Mouse (Mus musculus): ENCODE data around the gene Sirt4.

Sirt4 gene

DNA sequence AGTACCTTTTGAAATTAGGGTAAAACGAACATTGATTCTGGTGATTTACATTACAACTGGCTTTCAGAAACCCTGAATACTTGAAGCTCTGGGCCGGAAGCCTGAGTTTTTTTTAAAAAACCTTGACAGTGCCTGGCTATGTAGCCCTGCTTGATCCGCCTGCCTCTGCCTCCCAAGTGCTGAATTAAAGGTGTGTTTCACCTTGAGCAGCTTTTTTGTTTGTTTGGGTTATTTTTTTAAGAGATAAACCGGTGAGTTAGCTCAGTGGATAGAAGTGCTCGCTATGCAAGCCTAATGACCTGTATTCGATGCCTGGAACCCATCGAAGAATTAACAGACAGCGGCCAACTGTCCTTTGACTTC is 6.1 kb upstream of the Sirt4 start:
- DNase-seq, result peak; percentile 25

DNA sequence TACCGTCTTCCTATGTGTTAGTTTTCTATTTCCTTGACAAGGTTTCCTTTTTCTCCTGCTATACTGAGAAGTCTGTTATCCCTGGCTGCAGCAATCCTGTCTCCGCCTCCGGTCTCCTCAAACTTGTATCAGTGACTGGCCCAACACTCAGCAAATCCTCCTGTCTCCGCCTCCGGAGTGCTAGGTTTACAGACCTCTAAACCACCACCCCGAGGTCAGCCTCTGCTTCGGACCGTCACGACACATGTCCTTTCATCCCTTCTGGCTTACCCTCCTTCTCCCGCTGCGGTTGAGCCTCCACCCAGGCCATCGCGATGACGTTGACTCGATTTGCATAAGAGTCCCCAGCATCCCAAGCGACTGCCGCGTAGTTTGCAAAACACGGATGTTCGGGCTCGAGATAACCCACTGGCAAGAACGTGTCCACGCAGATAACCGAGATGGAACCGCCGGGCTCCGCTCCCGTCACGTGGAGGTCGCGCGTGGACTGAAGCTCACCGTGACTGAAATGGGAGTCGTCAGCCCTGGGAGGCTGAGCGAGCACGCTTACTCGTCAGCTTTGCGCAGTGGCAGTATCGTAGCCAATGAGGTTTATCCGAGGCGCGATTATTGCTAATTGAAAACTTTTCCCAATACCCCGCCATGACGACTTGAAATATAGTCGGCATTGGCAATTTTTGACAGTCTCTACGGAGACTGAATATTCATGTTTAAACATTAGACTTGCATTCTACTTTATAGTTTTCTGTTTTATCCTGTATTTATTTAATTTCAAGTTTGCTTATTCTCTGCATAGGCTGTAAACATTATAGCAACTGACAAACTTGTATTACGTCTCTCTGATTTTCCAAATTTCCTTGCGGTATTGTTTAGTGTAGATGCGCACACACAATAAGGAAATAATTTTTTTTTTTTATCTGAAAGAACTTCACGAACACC is 5.4 kb upstream of the Sirt4 start:
- DNase-seq, result peak; percentile 94

DNA sequence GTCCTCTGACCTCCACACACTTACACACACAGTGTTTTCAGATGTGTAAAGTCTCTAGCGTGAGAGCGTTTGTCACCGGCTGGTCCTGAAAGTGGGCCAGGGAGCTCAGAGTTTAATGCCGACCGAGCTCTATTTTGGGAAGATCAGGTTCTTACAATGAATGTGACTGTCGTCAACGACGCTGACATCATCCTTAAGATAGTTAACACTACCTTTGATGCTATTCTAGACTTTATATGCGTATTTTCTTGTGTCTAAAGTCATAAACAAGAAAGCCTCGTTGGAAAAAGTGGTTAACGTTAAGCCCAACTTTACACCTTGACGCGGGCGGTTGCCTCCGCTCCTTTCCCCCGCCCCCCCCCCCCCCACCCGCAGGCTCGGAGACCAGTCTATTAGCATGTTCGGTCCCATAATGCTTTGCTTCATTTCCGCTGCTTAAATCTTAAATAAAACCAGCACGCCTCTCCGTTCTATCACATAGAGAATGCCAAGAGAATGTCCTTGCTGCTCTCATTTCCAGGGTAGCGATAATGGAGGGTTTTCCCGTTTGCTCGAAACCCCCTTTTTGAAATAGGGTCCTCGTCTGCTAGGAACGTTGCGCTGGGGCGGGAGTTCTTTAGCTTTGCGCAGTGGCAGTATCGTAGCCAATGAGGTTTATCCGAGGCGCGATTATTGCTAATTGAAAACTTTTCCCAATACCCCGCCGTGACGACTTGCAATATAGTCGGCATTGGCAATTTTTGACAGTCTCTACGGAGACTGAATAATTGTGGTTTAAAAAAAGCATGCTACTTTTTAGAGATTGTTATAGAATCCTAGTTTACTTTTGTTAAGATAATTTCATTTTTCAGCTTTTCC is 4.5 kb upstream of the Sirt4 start:
- DNase-seq, result peak; percentile 88

- no peak for DNase-seq
These were observed 3.5 kb upstream of the Sirt4 start for GRCm38 (mm10) chr5:115487942-115488580.

DNA sequence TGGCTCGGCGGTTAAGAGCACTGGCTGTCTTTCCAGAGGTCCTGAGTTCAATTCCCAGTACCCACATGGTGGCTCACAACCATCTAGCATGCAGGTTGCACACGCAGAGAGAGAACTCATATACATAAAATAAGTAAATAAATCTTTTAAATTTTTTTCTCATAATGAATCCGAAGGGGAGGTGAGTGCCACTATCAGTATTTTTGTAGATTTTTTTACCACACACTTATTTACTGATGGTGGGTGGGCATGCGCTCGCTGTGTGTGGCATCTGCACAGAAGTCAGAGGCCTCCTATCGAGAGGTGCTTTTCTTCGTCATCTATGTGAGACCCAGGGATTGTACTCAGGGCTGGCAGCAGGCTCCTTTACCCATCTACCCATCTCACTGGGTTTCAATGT is 2.8 kb upstream of the Sirt4 start:
- DNase-seq, result no peak

- DNase-seq, result no peak
These were observed 2.2 kb upstream of the Sirt4 start for GRCm38 (mm10) chr5:115486726-115487125.

DNA sequence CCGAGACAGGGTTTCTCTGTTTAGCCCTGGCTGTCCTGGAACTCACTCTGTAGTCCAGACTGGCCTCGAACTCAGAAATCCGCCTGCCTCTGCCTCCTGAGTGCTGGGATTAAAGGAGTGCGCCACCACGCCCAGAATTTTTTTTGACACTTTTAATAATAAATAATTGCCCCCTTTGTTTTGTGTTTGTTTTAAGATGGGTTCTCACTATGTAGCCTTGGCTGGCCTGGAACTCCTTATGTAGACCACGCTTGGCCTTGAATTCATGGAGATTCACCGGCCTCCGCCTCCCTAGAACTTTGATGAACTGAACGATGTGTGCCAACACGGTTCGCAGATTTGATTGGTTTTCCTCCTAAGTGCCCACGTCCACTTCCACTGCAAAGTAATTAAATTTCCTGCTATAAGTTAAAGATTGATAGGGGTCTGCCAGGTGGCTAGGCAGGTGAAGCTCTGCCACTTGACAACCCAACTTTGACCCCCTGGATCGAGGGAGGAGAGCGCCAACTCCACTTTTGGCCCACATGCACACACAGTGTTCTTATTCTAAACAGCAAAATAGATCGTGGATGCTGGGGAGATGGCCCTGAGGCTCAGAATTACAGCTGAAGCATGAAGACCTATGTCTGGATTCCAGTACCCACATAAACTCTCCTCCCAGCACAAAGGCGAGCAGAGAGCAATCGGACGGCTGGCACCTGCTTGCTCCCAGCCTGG is 1.1 kb upstream of the Sirt4 start:
- no peak for DNase-seq

- DNase-seq, result no peak
These were observed 471 bp upstream of the Sirt4 start for GRCm38 (mm10) chr5:115484996-115485395.

- DNase-seq, result no peak
These were observed 1.1 kb downstream of the Sirt4 start for GRCm38 (mm10) chr5:115483385-115483784.

GRCm38 (mm10) chr5:115482390-115483265 is 1.9 kb downstream of the Sirt4 start:
- DNase-seq, result no peak

DNA sequence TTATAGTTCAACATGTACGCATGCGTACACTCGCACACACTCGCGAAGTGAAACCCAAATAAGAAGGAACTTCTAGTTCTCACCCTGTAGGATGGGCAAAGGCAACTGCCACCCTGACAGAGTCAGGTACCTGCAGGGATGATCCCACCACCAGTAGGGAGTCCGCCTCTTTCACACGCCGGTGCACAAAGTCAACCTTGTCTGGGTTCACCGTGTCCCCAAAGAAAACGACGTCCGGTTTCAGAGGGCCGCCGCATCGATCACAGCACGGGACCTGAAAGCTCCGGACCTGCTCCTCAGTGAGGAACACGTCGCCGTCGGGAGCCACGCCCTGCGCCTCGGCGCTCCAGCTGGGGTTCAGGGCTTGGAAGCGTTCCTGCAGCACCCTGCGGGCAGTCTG is 4.4 kb downstream of the Sirt4 start:
- no peak for DNase-seq

- DNase-seq, result no peak
These were observed 5.0 kb downstream of the Sirt4 start for GRCm38 (mm10) chr5:115479561-115479960.

DNA sequence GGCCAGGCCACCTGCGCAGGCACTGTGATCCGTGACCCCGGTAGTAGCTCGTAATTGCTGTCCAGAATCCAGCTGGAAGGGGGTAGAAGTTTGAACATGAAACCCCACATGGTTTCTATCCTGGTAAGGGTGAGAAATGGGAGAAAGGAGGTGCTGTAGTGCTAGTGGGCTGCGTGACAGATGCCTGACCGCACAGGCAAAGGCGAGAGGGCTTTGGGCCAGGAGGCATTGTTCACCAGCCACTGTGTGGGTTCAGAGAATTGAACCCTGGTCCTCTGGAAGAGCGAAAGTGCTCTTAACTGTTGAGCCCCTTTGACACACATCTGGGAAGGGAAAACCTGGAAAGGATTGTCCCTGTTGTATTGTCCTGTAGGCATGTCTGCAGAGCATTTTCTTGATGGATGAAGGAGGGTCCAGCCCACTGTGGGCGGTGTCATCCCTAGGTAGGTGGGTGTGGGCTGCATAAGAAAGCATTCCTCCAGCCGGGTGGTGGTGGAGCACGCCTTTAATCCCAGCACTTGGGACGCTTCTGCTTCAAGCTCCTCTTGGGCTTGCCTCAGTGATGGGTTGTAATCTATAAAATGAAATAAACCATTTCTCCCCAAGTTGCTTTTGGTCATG is 8.3 kb downstream of the Sirt4 start:
- DNase-seq, result no peak

- DNase-seq, result no peak
These were observed 9.0 kb downstream of the Sirt4 start for GRCm38 (mm10) chr5:115475337-115476106.

GRCm38 (mm10) chr5:115474174-115474828 is 10.2 kb downstream of the Sirt4 start:
- DNase-seq, result no peak

- no peak for DNase-seq
These were observed 11.3 kb downstream of the Sirt4 start for GRCm38 (mm10) chr5:115473191-115473590.

DNA sequence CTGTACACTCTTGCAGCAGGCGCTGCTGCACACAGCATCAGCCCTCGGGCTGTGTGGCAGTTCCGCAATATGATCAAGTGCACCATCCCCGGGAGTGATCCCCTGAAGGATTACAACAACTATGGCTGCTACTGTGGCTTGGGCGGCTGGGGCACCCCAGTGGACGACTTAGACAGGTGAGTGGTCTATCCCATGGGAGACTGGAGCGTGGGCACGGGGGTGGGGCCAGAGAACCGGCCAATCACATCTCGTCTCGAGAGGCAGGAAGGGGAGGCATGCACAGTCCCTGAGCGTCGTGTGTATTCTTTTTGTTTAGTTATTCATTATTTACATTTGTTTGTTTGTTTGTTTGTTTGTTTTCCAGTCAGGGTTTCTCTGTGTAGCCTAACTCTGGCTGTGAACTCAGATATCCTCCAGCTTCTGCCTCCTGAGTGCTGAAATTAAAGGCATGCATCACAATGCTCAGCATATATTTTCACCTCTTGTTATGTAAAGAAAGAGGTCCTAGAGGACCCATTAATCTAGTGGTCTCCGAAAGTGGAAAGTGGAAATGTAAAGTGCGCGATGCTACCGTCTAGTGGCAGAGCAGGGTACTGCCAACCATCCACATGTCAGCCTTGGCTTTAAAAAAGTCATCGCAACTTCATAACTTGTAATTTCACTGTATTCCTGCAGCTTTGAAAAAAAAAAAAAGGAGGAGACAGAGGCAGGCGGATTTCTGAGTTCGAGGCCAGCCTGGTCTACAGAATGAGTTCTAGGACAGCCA is 13.6 kb downstream of the Sirt4 start:
- peak; percentile 52 for DNase-seq

DNA sequence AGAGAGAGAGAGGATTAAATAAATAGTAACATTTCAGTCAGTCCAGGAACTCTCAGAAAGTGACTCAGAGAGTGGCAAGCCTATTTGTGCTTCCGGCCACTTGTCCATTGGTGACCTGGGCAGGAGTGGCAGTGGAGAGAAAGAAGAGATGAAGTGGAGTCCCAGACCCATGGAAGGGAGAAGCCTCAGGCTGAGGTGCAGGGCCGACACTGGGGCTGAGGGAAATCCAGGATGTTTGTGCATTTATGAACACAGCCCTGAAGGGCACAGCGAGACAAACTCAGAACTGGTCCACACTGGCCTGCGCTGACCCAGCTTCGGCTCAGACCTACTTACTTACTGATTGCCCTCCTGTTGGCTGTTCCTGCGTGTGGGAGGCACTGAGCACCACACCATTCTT is 14.7 kb downstream of the Sirt4 start:
- DNase-seq, result no peak
